Mouse (Mus musculus): ENCODE data around the gene Exoc3l2.
A peak's percentile ranks its signal among the peaks of the same experiment; 100 is the strongest.

Gene Exoc3l2

DNA sequence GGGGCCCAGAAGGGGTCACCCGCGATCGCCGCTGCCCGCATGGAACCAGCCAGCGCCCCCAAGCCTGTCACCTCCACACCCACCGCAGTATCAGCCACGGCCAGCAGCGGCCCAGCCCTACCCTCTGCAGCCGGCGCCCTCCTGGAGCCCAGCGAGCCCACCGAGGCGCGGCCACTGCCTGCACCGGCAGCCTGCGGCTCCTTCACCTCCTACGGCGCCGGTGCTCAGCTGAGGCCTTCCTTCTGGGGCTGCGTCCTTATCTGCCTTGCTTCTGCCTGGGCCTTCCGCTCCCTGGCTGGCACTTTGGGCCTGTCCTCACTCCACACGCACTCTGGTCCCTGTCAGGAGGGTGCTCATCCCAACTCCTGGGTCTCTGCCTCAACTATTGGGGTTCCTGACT, 56.9 kb downstream of the Exoc3l2 start:
- no peak for DNase-seq (ENCODE audit: low read depth, low spot score)

DNA sequence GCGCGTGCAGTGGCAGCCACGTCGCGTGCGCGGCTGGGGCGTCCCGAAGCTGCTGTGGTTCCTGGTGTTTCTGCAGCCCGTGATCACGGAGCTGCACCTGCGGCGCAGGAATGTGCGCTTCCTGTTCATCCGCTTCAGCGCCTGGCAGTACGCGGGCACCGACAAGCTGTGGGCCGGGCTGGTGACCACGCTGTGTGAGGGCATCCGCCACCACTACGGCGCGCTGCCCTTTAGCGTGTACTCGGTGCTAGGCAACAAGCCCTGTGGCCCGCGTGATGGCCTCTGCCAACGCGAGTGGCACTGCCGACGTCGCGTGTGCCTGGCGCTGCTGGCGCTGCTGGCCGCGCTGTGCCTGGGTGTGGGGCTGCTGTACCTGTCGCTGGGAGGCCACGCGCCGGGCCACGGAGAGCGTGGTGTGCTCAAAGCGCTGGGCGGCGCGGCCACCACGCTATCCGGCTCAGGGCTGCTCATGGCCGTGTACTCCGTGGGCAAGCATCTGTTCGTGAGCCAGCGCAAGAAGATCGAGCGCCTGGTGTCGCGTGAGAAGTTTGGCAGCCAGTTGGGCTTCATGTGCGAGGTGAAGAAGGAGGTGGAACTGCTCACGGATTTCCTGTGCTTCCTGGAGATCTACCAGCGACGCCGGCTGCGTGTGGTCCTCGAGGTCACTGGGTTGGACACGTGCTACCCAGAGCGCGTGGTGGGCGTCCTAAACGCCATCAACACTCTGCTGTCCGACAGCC, 60.1 kb downstream of the Exoc3l2 start:
- DNase-seq (ENCODE audit: low read depth, low spot score), result no peak

GRCm38 (mm10) chr7:19523757-19524419, 60.8 kb downstream of the Exoc3l2 start:
- no peak for DNase-seq (ENCODE audit: low read depth, low spot score)

- no peak for DNase-seq (ENCODE audit: low read depth, low spot score)
Measured at GRCm38 (mm10) chr7:19524420-19525104, 61.4 kb downstream of the Exoc3l2 start.

- no peak for DNase-seq (ENCODE audit: low read depth, low spot score)
Measured at GRCm38 (mm10) chr7:19525105-19525481, 62.0 kb downstream of the Exoc3l2 start.

DNA sequence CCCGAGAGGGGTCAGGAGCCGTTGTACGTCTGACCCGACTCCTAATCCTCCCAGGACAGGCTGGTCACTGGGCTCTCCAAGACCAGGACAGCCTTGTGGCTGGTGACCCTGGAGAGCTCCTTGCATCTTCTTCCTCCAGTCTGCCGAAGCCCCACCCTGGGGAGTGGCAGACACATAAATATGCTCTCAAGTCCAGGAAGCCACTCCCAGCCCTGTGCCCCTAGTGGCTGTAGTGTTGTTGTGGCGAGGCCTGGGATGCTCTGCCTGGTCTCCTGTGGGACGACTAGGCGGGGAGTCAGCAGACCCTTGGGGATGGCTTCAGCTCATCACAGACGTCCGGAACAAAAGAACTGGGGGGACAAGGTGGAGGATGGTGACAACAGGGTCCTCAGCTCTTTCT, 67.9 kb downstream of the Exoc3l2 start:
- DNase-seq (ENCODE audit: low read depth, low spot score), result no peak

GRCm38 (mm10) chr7:19532240-19532639, 69.1 kb downstream of the Exoc3l2 start:
- DNase-seq (ENCODE audit: low read depth, low spot score), result no peak

- no peak for DNase-seq (ENCODE audit: low read depth, low spot score)
Measured at GRCm38 (mm10) chr7:19534676-19535075, 71.5 kb downstream of the Exoc3l2 start.

DNA sequence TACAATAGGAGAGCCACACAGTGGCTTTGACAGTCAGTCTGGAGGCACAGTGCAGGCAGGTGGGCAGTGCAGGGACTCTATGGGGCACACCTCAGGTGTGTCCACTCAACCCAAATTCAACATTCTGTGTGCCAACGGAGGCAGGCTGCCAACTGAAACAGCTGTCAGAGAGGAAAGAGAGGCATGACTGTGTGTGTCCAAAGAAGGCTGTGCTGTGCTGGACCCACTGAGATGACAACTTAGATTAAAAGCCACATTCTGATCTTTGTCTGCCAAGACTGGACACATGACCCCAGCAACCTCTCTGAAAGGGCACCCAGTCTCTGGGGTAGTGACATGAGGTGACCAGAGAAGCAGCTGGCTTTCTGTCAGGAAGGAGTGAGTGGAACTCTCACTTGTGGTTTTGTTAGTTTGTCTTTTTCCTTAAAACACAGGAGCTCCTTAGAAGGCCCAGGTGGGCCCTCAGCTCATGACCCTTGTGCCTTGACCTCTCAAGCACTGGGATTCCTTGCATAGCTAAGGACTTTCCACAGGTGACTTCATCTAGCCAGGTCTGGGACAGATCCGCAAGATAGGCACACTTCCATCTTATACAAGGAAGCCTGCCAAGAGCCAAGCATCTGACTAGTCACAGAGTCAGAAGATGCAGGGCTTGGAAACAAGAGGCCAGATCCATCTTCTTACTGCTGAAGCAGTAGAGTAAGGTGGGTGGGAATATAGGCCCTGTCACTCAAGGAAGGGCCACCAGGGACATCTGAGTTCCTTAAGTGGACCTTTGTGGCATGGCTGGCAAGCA, 77.8 kb downstream of the Exoc3l2 start:
- peak; percentile 48 for DNase-seq (ENCODE audit: low read depth, low spot score)

DNA sequence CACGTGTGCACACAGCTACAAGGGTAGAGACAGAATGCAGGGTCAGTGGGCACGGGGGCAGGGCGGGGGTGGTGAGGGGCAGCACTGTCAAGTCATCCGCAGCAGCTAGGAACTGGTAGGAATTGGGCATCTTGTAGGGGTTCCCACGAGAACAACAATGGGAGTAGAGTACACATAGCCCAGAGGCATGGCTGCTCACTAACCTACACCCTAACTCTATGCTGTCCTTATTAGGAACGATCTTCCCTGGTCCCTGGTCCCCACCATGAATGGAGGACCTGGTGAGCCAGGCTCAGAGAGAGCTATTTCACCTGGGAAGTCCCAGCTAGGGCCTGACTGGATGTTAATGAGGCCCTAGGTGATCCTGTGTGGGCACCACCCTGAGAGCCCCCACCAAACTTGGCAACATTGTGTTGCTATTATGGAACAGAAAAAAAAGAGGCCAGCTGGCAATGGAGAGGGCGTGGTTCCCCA, 78.6 kb downstream of the Exoc3l2 start:
- DNase-seq (ENCODE audit: low read depth, low spot score), result no peak

DNA sequence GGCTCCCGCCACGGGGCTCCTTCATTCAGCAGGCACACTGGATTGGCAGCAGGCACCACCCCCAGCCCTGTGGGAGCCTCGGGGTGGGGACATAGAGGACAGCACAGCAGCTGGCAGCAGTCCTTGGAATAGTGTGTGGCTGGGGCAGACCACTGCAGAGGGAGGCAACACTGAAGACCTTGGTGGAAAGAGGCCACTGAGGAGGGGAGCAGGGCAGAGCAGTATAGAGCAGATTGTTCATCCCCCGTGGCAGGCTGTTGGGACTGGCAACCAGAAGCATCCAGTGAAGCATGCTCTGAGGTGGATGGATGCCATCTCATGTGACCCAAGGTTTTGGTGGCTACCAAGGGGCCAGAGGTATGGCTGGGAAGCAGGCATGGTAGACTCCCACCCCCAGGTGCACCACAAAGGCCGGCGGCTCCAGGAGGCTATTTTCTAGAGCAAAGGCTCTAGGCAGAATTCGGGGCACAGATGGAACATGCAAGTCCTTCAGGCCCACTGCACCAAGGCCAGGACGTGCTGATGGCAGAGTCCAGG, 79.1 kb downstream of the Exoc3l2 start:
- DNase-seq (ENCODE audit: low read depth, low spot score), result no peak

DNA sequence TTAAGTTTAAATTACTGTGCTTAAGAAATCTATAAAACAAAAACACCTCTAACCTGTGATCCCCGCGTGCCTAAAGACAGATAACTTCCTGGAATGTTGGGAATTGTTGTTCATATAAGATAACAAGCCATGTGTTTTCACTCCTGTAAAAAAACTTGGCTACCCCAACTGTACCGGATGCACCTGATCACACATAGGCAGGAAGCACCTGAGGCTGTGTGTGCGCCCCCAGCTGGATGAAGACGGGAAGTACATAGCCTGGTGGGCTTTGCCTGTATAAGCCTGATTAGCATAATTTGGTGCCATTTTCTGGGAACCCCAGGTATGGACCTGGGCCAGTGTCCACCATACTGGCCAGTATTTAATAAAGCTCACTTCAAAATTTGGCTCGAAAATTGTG, 80.5 kb downstream of the Exoc3l2 start:
- DNase-seq (ENCODE audit: low read depth, low spot score), result no peak

GRCm38 (mm10) chr7:19546007-19546406, 82.9 kb downstream of the Exoc3l2 start:
- DNase-seq (ENCODE audit: low read depth, low spot score), result no peak
